ENCODE assay signal across 8 mouse cellular contexts in the genomic region with DNA sequence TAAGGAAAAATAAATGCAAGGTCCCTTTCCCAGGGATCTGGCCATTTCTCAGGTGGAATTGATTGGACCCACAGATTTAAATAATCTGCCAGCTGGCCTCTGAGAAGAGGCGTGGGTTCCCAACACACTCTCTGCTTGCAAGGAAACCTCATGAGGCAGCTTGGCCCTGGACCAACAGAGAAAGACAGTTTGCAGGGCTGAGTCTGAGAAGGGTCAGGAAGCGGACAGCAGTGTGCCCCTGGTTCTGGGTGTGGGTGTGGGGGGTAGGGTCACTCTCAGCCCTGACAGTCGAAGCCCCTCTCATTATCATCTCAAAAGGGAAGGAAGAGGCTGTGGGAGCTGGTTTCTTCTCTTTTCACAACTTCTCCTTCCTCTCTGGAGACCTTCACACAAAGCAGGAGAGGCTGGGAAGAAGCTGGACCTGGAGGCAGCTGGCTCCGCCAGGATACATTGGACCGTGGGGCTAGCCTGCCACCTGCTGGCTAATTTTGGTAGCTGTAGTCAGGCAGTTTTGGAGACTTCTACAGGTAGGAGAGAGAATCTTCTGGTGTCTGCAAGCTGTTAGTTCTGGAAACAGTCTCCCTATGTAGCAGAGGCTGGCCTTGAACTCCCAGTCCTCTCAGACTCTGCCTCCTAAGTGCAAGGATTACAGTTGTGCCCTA. TPM values are rescaled to one million over a fixed set of nuclear protein-coding genes. Genes with fewer than 3 reads are reported as not detected.
A peak's percentile ranks its signal among the peaks of the same experiment; 100 is the strongest.
DNase-seq lines count a peak whose midpoint lies in the region; ATAC-seq lines count a peak whose summit lies in the region.

No protein-coding gene starts in this region.

- H3K9me3 ChIP-seq in hindbrain, embryonic 12.5 days (replicated peaks) = no peaks in the 10 kb centered on the region

- H3K27ac ChIP-seq in hindbrain, embryonic 12.5 days = no peak overlapping the region

- peak; percentile 76 for ATAC-seq in hindbrain, embryonic 12.5 days (ENCODE audit: low FRiP score)

- 21% methylated on average over 5 of the region's 5 CpGs for whole genome bisulfite sequencing in hindbrain, embryonic 12.5 days

- peak; percentile 22 for DNase-seq in WW6 (ENCODE audit: low read depth, low spot score)
- DNase-seq in cerebellum, postnatal 10 days = peak; percentile 94 to 95
- DNase-seq in frontal cortex, postnatal 14 days (ENCODE audit: low spot score in 2 of 2) = peak; percentile 47 to 85
- DNase-seq in layer of hippocampus, adult 9-11 months = peak; percentile 58
- DNase-seq in lung, postnatal 14 days = peak; percentile 90
- peak; percentile 64 for DNase-seq in retina, postnatal 7 days (ENCODE audit: low read depth, low spot score)
- peak; percentile 83 for DNase-seq in urinary bladder, postnatal 14 days (ENCODE audit: low spot score)

- H3K4me3 ChIP-seq in hindbrain, embryonic 12.5 days = no peak overlapping the region

- no peak overlapping the region for H3K9ac ChIP-seq in hindbrain, embryonic 12.5 days

- H3K4me1 ChIP-seq in hindbrain, embryonic 12.5 days = peaks cover 6% of the 10 kb centered on the region; the same call in 1 of the 2 replicates

- no peaks in the 10 kb centered on the region; the same call in 1 of the 2 replicates for H3K27me3 ChIP-seq in hindbrain, embryonic 12.5 days

- H3K36me3 ChIP-seq in hindbrain, embryonic 12.5 days = no peaks in the 10 kb centered on the region

- no peak overlapping the region for H3K4me2 ChIP-seq in hindbrain, embryonic 12.5 days (replicated peaks)

RNA-seq across cellular contexts. Expression of a gene that starts 35.0 kb away (rescaled TPM):
- polyA plus RNA-seq in hindbrain, embryonic 12.5 days (2016; fragmentation: Nextera tagmentation; extraction: Ambion mirVana) = 7.9 and 9.2 TPM in 2 replicates

Comparison
In these comparisons a context has a peak if more than half of its experiments do, and no peak if none do; other contexts are left out.
1. DNase-seq: peak in every context shown above with its lines; median percentile 94 in cerebellum, postnatal 10 days; 90 in lung, postnatal 14 days; 83 in urinary bladder, postnatal 14 days; 66 in frontal cortex, postnatal 14 days; 64 in retina, postnatal 7 days; 58 in layer of hippocampus, adult 9-11 months; 22 in WW6.